Mouse (Mus musculus): ENCODE measurements around the gene Gm5788. TPM values are rescaled to one million over a fixed set of nuclear protein-coding genes. Genes with fewer than 3 reads are reported as not detected.

Gm5788 gene
- polyA plus RNA-seq, 1 experiment from 2014 or later, result not detected

GRCm38 (mm10) chr12:87543927-87544326, 49.4 kb downstream of the Gm5788 start:
- H3K9me3 ChIP-seq, result peaks cover 8% of the 10 kb centered on the region; the same call in 1 of the 2 replicates
- no peaks in the 10 kb centered on the region for H3K36me3 ChIP-seq
- no peak overlapping the region for H3K9ac ChIP-seq
- no peak overlapping the region for H3K4me3 ChIP-seq
- no peaks in the 10 kb centered on the region for H3K4me1 ChIP-seq
- H3K27me3 ChIP-seq (replicated peaks), result no peaks in the 10 kb centered on the region
- no peak for ATAC-seq (ENCODE audit: extremely low read depth, insufficient number of reproducible peaks, low FRiP score, low TSS enrichment)
- 75% methylated on average over 3 of the region's 3 CpGs for WGBS
- H3K4me2 ChIP-seq, result no peak overlapping the region
- no peak overlapping the region for H3K27ac ChIP-seq (replicated peaks)

Other genes with a start within 250 kb of the Gm5788 start
- gene Vipas39, start 228.5 kb upstream of the Gm5788 start, polyA plus RNA-seq (2015; fragmentation: Nextera tagmentation; extraction: Ambion mirVana), result 32.4 and 34.4 TPM in 2 replicates
- gene Ahsa1, start 228.2 kb upstream of the Gm5788 start, polyA plus RNA-seq (2015; fragmentation: Nextera tagmentation; extraction: Ambion mirVana), result 174 and 206 TPM in 2 replicates
- 0.75 and 0.90 TPM in 2 replicates for gene Ism2, start 195.0 kb upstream of the Gm5788 start, polyA plus RNA-seq (2015; fragmentation: Nextera tagmentation; extraction: Ambion mirVana)
- gene Sptlc2, start 106.4 kb upstream of the Gm5788 start, polyA plus RNA-seq (2015; fragmentation: Nextera tagmentation; extraction: Ambion mirVana), result 63.9 and 64.2 TPM in 2 replicates
- gene Slirp, start 50.8 kb upstream of the Gm5788 start, polyA plus RNA-seq (2015; fragmentation: Nextera tagmentation; extraction: Ambion mirVana), result 269 and 303 TPM in 2 replicates
- gene Alkbh1, start 50.7 kb upstream of the Gm5788 start, polyA plus RNA-seq (2015; fragmentation: Nextera tagmentation; extraction: Ambion mirVana), result 34.2 and 37.2 TPM in 2 replicates
- 78.7 and 84.5 TPM in 2 replicates for gene Snw1, start 22.4 kb upstream of the Gm5788 start, polyA plus RNA-seq (2015; fragmentation: Nextera tagmentation; extraction: Ambion mirVana)
- gene Gm8300, start 19.6 kb downstream of the Gm5788 start, polyA plus RNA-seq (2015; fragmentation: Nextera tagmentation; extraction: Ambion mirVana), result not detected in 2 replicates
- not detected in 2 replicates for gene Oog1, start 108.0 kb downstream of the Gm5788 start, polyA plus RNA-seq (2015; fragmentation: Nextera tagmentation; extraction: Ambion mirVana)
- not detected in 2 replicates for gene Gm4027, start 124.1 kb downstream of the Gm5788 start, polyA plus RNA-seq (2015; fragmentation: Nextera tagmentation; extraction: Ambion mirVana)
- not detected in 2 replicates for gene Gm16381, start 149.9 kb downstream of the Gm5788 start, polyA plus RNA-seq (2015; fragmentation: Nextera tagmentation; extraction: Ambion mirVana)

Data from heart, embryonic 13.5 days (tissue).